Mouse (Mus musculus): ENCODE data around the gene Morn1.

Gene Morn1

DNA sequence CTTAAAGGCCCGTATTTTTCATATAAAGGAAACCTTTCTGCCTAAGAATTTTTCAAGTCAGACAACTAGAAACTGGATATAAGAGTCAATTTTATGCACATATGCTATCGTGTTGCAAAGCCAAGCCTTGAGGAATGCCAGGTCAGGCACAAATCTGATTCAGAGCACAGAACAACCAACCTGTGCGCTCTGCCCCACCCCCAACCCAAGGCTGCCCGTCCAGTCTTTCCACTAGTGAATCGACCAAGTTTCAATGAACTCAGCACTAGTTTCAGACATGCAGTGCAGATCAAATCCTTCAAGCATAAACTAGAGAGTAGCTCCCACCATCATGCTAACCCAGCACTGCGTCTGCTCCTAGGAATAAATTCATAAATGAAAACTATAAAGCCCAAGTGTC is 6.7 kb upstream of the Morn1 start:
- DNase-seq = peak; percentile 50 to 63

GRCm38 (mm10) chr4:155083553-155083952 is 2.8 kb upstream of the Morn1 start:
- peak; percentile 40 to 60 for DNase-seq

- peak in 1 of 2 experiments; percentile 49 for DNase-seq
Measured at GRCm38 (mm10) chr4:155084351-155084750, 2.0 kb upstream of the Morn1 start.

- no peak for DNase-seq
Measured at GRCm38 (mm10) chr4:155085206-155086107, 920 bp upstream of the Morn1 start.

DNA sequence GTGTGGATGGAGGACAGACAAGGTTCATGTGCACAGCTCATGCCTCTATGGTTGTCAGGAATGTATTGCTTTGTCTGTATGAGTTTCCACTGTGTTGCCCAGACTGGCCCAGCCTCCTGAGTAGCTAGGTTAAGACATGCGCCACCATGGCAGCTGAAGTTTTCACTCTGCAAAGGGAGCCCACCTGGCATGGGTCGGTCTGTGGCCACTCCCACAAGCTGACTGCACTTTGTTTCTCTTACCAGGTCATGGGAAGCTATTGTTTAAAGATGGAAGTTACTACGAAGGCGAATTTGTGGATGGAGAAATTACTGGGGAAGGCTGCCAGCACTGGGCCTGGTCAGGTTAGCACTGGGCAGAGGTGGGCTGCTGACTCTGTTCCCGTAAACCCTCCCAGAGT is 2.9 kb downstream of the Morn1 start:
- no peak for DNase-seq

DNA sequence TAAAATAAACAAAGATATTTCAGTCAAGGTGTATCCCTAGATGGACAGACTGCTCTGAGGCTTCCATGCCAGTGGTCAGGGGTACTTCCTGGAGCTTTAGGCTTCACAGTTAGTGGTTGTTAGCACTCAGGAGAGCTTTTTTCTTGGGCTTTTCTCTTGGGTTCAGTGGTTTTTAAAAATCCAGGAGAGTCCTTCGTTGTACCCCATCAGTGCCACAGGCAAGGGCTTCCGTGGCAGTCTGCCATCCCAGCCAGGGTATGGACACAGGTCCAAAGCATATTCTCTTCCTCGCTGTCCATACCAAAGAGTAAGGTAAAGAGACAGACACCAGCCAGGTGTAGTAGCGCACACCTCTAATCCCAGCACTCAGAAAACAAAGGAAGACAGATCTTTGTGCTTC is 3.8 kb downstream of the Morn1 start:
- no peak for DNase-seq

DNA sequence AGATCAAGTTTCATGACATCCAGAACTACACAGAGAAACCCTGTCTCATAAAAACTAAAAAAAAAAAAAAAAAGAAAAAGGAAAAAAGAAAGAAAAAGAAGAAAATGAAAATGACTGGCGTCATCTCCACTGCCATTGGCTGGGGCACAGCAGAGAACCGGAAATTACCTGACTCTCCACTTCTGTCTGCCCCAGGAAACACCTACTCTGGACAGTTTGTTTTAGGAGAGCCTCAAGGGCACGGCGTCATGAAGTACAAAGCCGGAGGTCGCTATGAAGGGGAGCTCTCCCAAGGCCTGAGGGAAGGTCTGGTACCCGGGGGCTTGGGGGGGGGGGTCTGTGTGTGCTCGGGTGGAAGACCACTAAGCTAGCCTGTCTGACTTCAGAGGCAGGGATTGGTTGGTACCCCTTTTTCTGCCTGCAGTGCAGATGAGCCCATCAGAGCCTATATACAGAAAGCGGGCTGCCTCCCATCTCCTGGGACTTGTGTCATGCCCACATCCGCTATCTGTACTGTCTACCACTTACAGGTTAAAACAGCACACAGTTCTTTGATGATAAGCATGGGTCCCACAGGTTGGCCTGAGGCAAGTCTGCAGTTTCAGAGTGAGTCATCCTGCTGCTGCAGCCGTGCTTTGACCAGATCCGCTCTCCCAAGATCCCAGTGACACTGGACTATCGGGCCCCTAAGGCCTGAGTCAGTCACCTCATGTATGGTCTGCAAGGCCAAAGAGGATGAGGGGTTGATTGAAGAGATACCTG is 4.5 kb downstream of the Morn1 start:
- DNase-seq = no peak

GRCm38 (mm10) chr4:155092718-155093430 is 6.5 kb downstream of the Morn1 start:
- no peak for DNase-seq

GRCm38 (mm10) chr4:155093431-155094149 is 7.2 kb downstream of the Morn1 start:
- no peak for DNase-seq

DNA sequence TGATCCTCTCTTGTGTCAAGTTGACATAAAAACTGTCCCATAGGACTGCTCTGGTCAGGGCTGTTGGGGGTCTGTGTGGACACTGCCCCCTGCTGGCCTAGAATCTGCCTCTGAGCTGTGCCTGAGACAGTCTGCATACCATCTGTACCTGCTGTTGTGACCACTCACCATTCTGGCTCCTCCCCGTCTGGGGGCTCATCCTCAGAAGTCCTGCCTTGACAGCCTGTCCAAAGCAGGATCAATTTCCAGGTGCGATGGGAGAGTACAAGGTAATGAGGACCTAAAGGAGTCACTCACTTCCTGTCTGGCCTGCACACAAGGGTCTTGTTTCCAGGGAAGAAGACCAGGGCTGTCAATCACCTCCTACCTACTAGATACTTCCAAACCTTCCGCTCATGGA is 8.2 kb downstream of the Morn1 start:
- peak; percentile 62 to 75 for DNase-seq

GRCm38 (mm10) chr4:155095238-155095900 is 9.0 kb downstream of the Morn1 start:
- peak; percentile 90 to 92 for DNase-seq

DNA sequence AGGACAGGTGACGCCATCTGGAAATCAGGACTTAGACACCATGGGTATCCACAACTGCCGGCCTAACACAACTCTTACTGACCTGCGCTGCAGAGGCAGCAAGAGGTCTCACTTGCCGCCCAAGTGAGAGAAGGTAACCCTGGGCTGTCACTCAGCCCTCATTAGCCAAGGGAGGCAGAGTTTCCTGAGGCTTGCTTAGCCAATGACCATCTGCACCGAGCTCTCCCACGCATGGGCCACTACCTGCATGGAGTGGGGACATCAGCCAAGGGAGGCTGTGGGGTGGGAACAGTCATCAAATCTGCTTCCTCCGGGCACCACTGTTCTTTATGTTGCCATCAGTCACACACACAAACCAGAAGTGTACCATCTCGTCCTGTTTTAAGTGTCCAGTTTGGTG is 9.6 kb downstream of the Morn1 start:
- DNase-seq = no peak

DNA sequence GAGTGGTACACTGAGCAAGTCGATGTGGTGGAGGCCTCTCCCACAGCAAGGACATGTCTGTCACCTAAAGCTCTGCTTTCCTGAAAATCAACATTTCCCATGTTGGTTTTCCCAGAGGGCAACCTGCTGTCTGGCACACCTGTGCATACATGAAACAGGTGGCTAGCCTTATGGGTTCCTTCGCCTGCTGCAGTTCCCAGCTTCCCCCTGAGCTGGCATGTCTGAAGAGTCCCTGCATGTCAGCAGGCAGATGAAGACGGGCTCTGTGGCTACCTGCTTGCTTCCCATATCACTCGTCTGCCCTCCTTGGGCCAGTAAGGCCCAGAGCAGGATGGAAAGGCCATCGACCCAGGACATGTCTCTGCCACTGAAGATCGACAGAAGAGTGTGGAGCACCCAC is 11.1 kb downstream of the Morn1 start:
- no peak for DNase-seq

- DNase-seq = no peak
Measured at GRCm38 (mm10) chr4:155098572-155098971, 12.2 kb downstream of the Morn1 start.

GRCm38 (mm10) chr4:155107886-155108285 is 21.5 kb downstream of the Morn1 start:
- no peak for DNase-seq

GRCm38 (mm10) chr4:155109471-155109870 is 23.1 kb downstream of the Morn1 start:
- no peak for DNase-seq

DNA sequence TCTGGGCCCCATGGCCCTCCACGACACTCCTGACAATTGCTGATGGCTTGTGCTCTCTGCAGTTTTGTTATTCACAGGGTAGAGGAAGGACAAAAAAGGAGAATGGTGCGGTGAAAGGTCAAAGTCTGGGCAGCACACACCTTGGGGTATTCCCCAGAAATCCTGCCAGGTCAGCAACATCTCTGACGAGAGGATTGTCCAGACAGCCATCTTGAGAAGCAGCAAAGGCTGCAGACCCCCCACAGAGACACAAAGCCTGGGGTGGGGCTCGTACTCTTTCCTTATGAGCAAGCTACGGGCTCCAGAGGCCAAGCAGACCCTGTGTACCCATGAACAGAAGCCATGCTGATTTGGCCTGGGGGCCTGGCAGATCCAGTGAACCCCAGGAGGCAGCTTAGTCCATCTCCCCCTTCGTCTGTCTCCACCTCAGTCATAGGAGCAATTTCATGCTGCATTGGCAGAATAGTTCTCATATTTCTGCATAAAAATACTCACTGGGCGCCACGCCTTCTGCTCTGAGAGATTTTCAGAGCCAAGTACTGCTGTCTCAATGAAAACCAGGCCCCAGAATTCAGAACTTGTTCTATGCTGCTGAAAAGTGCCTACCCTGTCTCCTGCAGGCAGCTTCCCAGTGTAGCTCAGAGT is 27.5 kb downstream of the Morn1 start:
- DNase-seq = no peak

DNA sequence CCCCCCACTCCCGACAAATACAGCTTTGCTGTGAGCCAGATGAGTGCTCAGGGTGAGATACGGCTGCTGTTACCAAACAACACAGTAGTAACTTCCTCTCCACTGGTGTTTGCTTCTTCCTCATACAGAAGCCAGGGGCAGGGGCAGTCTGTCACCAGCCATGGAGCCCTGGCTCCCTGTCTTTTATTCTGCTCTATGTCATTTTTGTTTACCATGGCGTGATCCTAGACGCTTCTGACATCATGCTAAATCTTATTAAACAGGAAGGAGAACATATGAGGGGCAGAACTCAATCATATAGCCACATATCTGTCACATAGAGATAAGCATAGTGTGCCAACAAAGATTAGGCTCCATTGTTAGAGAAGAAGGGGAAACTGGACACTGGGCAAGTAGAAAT is 30.2 kb downstream of the Morn1 start:
- DNase-seq = no peak

GRCm38 (mm10) chr4:155117396-155117978 is 31.1 kb downstream of the Morn1 start:
- DNase-seq = no peak

DNA sequence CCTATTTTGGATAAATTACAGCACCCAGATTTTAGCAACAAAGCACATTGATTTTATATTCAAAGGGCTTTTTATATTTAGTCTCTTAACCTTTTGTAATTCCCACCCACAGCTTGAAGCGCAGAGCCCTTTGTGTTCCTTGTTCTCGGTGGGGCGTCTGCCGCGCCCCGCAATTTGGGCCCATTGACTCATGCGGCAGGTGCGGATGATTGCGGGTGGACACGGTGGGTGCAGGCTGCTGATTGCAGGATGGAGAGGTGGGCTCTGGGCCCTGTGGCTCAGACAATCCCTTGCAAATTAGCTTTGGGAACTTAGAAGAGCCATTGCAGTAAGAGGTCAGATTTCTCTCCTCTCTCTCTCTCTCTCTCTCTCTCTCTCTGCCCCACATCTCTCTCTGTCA is 31.9 kb downstream of the Morn1 start:
- no peak for DNase-seq

GRCm38 (mm10) chr4:155120038-155120437 is 33.7 kb downstream of the Morn1 start:
- DNase-seq = no peak
